Mouse (Mus musculus): ENCODE data around the gene Egfl7. TPM values are rescaled to one million over a fixed set of nuclear protein-coding genes. Genes with fewer than 3 reads are reported as not detected.

Gene Egfl7
- polyA plus RNA-seq, 1 experiment from 2014 or later: 64.8 TPM

DNA sequence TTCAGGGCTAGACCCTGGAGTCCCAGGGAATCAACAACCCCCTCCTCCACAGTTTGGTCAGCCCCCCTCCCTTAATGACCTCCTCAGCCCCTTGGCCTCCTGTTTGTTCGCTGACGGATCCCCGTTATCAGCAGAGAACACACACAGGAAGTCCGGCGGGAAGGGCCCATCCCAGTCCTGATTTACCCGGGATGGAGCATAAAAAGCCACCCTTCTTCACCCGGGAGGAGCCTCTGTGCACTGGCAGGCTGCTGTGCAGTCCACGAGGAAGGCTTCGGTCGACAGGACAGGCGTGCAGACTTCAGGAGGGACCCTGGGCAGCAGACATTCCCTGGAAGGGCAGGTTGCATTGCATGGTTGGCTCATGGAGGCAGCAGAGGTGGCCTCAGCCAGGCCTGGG lies 3.8 kb downstream of the Egfl7 start:
- H3K4me1 ChIP-seq: peaks cover 10% of the 10 kb centered on the region
- no peak overlapping the region for H3K4me3 ChIP-seq

DNA sequence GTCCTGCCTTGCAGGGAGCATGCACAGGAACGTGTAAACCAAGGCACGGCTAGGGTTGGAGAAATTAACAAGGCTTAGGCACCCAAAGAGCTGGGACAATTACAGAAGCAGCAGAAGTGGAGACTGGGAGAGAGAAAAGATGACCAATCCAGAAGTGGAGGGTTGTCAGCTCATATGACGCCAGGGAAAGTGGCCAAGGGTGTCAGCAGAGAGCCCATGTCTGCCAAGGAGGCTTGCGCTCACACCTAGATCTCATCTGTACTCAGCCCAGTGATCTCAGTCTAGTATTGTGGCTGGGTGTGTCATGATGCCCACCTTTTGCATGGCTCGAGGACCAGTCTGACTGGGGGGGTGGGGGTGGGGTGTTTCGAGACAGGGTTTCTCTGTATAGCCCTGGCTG lies 5.9 kb downstream of the Egfl7 start:
- Histone ChIP-seq H3K9me3 (no peaks in the 10 kb centered on the region), H3K9ac (replicated peaks) (no peak overlapping the region), H3K36me3 (no peaks in the 10 kb centered on the region), H3K27me3 (peaks cover 7% of the 10 kb centered on the region; the same call in 1 of the 2 replicates), H3K27ac (replicated peaks) (no peak overlapping the region), H3K4me1 (peaks cover 10% of the 10 kb centered on the region), H3K4me2 (replicated peaks) (no peak overlapping the region), H3K4me3 (no peak overlapping the region)
- 64% methylated on average over 6 of the region's 6 CpGs for WGBS
- ATAC-seq (ENCODE audit: low FRiP score, low read depth): no peak

More for the DNA sequence above, 3.8 kb downstream of the Egfl7 start:
- H3K9me3 ChIP-seq: no peaks in the 10 kb centered on the region
- no peak for ATAC-seq (ENCODE audit: low FRiP score, low read depth)
- H3K4me2 ChIP-seq (replicated peaks): no peak overlapping the region
- WGBS: 80% methylated on average over 11 of the region's 11 CpGs
- no peaks in the 10 kb centered on the region for H3K36me3 ChIP-seq
- H3K9ac ChIP-seq (replicated peaks): no peak overlapping the region
- H3K27me3 ChIP-seq: peaks cover 7% of the 10 kb centered on the region; the same call in 1 of the 2 replicates
- H3K27ac ChIP-seq (replicated peaks): no peak overlapping the region

DNA sequence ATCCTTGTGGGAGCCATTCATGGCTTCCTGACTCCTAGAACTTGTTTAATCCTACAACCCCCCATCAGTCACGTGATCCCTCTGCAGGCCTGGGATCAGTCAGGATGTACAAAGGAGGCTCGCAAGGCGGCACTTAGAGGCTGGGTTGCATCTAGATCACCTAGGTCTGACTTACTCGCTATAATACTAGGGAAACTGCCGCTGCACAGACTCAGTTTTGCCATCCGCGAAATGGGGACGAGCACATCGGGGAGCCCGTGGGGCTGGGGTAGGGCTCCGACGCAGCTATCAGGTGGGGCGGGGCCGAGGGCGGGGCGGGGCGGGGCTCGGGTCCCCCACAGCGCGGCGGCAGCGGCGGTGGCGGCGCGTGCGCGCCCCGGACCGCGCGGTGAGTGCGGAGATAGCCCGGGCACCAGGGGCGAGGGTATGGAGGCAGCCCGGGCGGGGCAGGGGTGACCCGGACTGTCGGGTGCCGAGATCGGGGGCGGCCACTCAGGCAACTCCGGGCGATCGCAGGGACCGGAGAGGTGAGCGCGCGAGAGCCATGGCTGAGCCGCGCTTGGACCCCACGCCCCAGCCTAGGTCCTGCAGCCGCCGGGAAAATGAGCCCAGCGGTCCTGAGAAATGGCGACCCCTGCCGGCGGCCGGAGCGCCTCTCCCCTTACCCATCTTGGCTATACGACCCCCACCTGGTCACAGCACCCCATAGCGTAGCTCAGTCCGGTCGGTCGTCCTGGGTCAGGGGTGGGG lies 6.7 kb downstream of the Egfl7 start, which contains the start of gene Gm20532:
Gm20532 (plus strand) TSS at position 346 of the 750 bp plus-strand sequence.
- peak; percentile 82 for ATAC-seq (ENCODE audit: low FRiP score, low read depth)
- Histone ChIP-seq H3K4me1 (peaks cover 10% of the 10 kb centered on the region), H3K9me3 (no peaks in the 10 kb centered on the region), H3K27me3 (peaks cover 7% of the 10 kb centered on the region; the same call in 1 of the 2 replicates), H3K27ac (replicated peaks) (no peak within 1 kb of the TSS; the same call in 1 of the 2 replicates), H3K4me2 (replicated peaks) (peak within 1 kb of the TSS; percentile 73), H3K9ac (replicated peaks) (peak within 1 kb of the TSS; percentile 63), H3K36me3 (no peaks in the 10 kb centered on the region), H3K4me3 (peak within 1 kb of the TSS; percentile 59)
- under 1% methylated on average over 59 of the region's 65 CpGs for WGBS

DNA sequence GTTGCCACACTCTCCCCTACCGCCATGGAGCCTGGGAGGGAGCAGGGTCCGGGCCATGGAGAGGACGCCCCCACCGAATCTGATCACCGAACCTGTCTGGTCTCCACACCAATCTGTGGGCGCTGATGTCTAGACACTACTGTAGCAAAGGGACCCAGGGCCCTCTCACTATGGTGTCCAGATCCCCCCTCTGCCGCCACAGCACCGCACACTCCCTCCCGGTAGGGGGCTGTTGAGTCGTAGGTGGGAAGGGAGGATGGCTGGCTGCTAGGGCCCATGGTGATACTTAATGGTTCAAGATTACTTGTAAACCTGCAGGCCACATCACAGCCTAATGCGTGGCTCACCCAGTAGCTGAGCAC lies 7.2 kb downstream of the Egfl7 start:
- H3K4me3 ChIP-seq: peak overlapping the region; percentile 59
- peaks cover 10% of the 10 kb centered on the region for H3K4me1 ChIP-seq
- peak; percentile 35; the same call in 1 of the 2 replicates for ATAC-seq (ENCODE audit: low FRiP score, low read depth)
- peaks cover 7% of the 10 kb centered on the region; the same call in 1 of the 2 replicates for H3K27me3 ChIP-seq
- H3K9me3 ChIP-seq: no peaks in the 10 kb centered on the region
- WGBS: 11% methylated on average over 11 of the region's 11 CpGs
- peak overlapping the region; percentile 73 for H3K4me2 ChIP-seq (replicated peaks)
- no peaks in the 10 kb centered on the region for H3K36me3 ChIP-seq
- no peak overlapping the region; the same call in 1 of the 2 replicates for H3K27ac ChIP-seq (replicated peaks)
- H3K9ac ChIP-seq (replicated peaks): peak overlapping the region; percentile 63

DNA sequence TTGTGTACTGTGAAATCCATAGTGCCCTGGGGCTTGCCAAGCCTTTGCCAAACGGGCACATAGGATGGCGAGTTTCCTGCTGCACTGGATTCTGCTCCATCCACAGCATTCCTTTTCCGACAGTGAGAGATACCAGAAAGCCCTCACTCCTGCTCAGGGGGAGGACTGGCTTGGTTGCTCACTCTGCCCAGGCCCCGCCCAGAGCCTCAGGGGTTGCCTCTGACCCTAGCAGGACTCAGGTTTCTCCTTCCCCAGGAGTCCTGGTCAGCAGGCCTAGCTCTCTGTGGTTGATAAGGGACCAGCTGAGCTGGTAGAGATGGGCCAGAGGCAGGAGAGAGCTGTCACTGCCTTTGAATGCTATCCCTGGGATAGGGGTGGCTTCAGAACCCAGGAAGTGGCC lies 8.8 kb downstream of the Egfl7 start:
- Histone ChIP-seq H3K4me1 (peaks cover 10% of the 10 kb centered on the region), H3K27ac (replicated peaks) (no peak overlapping the region), H3K4me3 (no peak overlapping the region), H3K9me3 (no peaks in the 10 kb centered on the region), H3K4me2 (replicated peaks) (no peak overlapping the region), H3K9ac (replicated peaks) (no peak overlapping the region), H3K36me3 (no peaks in the 10 kb centered on the region), H3K27me3 (peaks cover 7% of the 10 kb centered on the region; the same call in 1 of the 2 replicates)
- ATAC-seq (ENCODE audit: low FRiP score, low read depth): no peak
- 59% methylated on average over 4 of the region's 4 CpGs for WGBS

DNA sequence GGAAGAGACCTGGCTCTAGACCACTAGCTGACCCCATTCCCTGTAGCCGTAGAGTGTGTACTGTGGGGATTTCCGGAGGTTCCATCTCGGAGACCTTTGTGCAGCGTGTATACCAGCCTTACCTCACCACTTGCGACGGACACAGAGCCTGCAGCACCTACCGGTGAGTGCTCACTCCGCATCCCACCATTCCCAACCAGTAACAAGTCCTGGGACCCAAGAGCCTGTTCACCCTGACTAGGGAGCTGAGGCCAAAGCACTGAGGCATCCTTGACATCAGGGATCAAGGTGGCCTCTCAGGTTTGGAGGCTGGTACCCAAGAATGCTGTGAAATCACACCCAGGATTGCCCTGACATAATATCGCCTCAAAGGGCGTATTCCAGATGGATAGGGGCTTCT lies 9.5 kb downstream of the Egfl7 start:
- Histone ChIP-seq H3K9me3 (no peaks in the 10 kb centered on the region), H3K4me1 (peaks cover 10% of the 10 kb centered on the region), H3K9ac (replicated peaks) (no peak overlapping the region), H3K27ac (replicated peaks) (no peak overlapping the region), H3K27me3 (peaks cover 7% of the 10 kb centered on the region; the same call in 1 of the 2 replicates), H3K4me2 (replicated peaks) (no peak overlapping the region), H3K36me3 (no peaks in the 10 kb centered on the region), H3K4me3 (no peak overlapping the region)
- 91% methylated on average over 10 of the region's 10 CpGs for WGBS
- no peak for ATAC-seq (ENCODE audit: low FRiP score, low read depth)

DNA sequence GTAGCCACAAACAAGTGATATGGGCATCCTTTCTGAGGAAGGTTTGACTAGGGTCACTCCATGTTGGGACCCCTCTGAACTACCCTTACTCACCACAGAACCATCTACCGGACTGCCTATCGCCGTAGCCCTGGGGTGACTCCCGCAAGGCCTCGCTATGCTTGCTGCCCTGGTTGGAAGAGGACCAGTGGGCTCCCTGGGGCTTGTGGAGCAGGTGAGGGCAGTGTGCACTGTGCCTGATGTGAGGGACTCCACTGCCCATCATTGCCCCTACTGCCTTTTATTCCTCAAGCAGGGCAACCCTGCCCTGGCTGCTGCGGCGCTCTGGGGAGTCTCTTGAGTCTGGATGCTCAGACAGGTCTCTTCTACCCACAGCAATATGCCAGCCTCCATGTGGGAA lies 10.5 kb downstream of the Egfl7 start:
- no peaks in the 10 kb centered on the region for H3K9me3 ChIP-seq
- H3K36me3 ChIP-seq: no peaks in the 10 kb centered on the region
- H3K9ac ChIP-seq (replicated peaks): no peak overlapping the region
- peaks cover 10% of the 10 kb centered on the region for H3K4me1 ChIP-seq
- H3K27ac ChIP-seq (replicated peaks): no peak overlapping the region
- H3K4me3 ChIP-seq: no peak overlapping the region
- ATAC-seq (ENCODE audit: low FRiP score, low read depth): no peak
- H3K27me3 ChIP-seq: peaks cover 3% of the 10 kb centered on the region; the same call in 1 of the 2 replicates
- no peak overlapping the region for H3K4me2 ChIP-seq (replicated peaks)
- WGBS: 96% methylated on average over 7 of the region's 7 CpGs

DNA sequence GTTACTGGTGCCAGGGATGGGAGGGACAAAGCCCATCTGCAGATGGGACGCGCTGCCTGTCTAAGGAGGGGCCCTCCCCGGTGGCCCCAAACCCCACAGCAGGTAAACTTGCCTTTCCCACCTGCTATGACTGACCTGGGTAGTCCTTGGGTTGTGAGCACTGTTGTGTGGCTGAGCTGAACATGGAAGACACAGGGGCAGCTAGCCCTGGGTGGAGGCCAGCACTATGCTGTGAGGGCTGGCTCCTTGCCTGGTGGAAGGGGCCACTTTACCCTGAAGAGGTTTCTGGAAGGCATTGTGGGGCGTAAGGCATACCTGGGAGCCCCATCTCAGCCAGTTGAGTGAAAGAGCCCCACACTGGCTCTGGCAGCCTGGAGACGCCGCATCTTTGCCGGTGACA lies 11.1 kb downstream of the Egfl7 start:
- Histone ChIP-seq H3K27me3 (no peaks in the 10 kb centered on the region), H3K27ac (replicated peaks) (no peak overlapping the region), H3K4me2 (replicated peaks) (no peak overlapping the region), H3K4me3 (no peak overlapping the region), H3K36me3 (no peaks in the 10 kb centered on the region), H3K9ac (replicated peaks) (no peak overlapping the region), H3K4me1 (peaks cover 10% of the 10 kb centered on the region), H3K9me3 (no peaks in the 10 kb centered on the region)
- 93% methylated on average over 7 of the region's 7 CpGs for WGBS
- no peak for ATAC-seq (ENCODE audit: low FRiP score, low read depth)

DNA sequence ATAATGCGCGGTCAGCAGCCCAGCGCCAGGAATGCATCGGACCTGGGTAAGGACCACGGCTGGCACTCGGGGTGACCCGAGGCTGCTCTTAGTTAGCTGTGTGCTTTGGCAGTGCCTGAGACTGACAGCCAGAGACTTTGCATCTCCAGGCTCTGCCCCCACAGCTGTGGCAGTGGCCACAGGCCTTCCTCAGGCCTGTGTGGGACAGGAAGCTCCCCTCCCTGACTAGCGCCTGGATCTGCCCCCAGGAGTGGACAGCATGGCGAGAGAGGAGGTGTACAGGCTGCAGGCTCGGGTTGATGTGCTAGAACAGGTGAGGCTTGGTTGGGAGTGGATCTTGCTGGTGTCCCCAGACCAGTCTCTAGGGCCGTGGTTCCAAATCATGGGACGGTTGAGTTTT lies 11.6 kb downstream of the Egfl7 start:
- 88% methylated on average over 12 of the region's 12 CpGs for WGBS
- H3K4me2 ChIP-seq (replicated peaks): no peak overlapping the region
- H3K27me3 ChIP-seq: no peaks in the 10 kb centered on the region
- ATAC-seq (ENCODE audit: low FRiP score, low read depth): no peak
- H3K27ac ChIP-seq (replicated peaks): no peak overlapping the region
- H3K36me3 ChIP-seq: no peaks in the 10 kb centered on the region
- no peak overlapping the region for H3K9ac ChIP-seq (replicated peaks)
- peaks cover 6% of the 10 kb centered on the region for H3K4me1 ChIP-seq
- H3K4me3 ChIP-seq: no peak overlapping the region
- H3K9me3 ChIP-seq: no peaks in the 10 kb centered on the region

DNA sequence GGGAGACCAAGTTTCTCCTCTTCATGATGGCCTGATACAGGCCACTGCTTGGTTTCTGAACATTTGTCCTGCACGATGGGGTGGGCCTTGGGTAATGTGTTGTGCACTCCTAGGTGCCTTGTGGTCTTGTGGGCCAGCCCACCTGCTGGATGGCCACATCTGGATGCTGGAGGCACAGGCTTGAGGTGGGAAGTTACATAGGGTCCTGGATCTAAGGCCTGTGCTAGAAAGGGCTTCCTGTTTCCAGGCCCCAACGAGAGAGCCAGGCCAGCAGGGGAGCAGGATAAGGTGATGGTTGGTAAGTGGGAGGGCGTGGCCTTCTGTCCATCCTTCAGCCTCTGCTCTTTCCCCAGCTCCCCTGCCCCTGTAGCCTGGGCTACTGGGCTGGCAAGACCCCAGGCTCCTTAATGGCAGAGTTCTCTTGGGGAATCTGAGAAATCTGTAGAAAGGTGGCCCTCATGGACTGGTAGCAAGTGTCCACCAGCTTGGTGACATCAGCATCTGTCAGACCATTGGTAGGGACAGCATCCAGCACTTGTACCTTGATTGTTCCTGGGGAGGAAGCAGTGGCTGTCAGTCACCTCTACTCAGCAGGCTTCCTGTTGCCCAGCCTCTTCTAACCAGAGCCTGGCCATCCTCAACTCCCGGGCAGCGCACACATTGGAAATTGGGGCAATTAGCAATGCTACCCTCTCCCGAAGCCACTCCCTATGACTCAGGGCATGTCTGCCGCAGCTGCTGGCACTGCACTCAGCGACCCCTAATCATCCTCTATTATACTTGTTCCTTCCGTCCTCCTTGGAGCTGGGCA lies 13.6 kb downstream of the Egfl7 start:
- whole genome bisulfite sequencing: 83% methylated on average over 9 of the region's 9 CpGs
- H3K9me3 ChIP-seq: no peaks in the 10 kb centered on the region
- H3K4me3 ChIP-seq: no peak overlapping the region
- no peak overlapping the region for H3K27ac ChIP-seq (replicated peaks)
- H3K36me3 ChIP-seq: no peaks in the 10 kb centered on the region
- no peak overlapping the region for H3K9ac ChIP-seq (replicated peaks)
- no peak for ATAC-seq (ENCODE audit: low FRiP score, low read depth)
- 0 out of 2 replicates have a peak, but pooled peaks cover 3% of the 10 kb centered on the region for H3K27me3 ChIP-seq
- no peaks in the 10 kb centered on the region for H3K4me1 ChIP-seq
- no peak overlapping the region for H3K4me2 ChIP-seq (replicated peaks)

DNA sequence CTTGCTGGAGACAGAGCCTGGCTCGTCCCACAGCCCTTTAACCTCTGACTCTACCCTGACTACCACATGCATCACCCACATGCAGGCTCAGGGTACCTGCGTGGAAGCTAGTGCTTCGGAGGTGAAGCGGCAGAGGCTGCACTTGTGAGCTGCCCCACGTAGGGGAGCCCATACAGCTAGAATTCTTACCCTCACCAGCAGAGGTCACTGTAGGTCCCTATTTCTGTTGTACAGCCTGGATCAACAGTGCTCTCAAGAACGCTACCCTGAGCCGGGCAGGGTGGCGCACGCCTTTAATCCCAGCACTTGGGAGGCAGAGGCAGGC lies 14.2 kb downstream of the Egfl7 start:
- H3K36me3 ChIP-seq: no peaks in the 10 kb centered on the region
- ATAC-seq (ENCODE audit: low FRiP score, low read depth): no peak
- no peak overlapping the region for H3K9ac ChIP-seq (replicated peaks)
- H3K4me3 ChIP-seq: no peak overlapping the region
- no peak overlapping the region for H3K4me2 ChIP-seq (replicated peaks)
- H3K27me3 ChIP-seq: 0 out of 2 replicates have a peak, but pooled peaks cover 3% of the 10 kb centered on the region
- no peaks in the 10 kb centered on the region for H3K9me3 ChIP-seq
- no peaks in the 10 kb centered on the region for H3K4me1 ChIP-seq
- no peak overlapping the region for H3K27ac ChIP-seq (replicated peaks)
- 76% methylated on average over 9 of the region's 9 CpGs for WGBS

DNA sequence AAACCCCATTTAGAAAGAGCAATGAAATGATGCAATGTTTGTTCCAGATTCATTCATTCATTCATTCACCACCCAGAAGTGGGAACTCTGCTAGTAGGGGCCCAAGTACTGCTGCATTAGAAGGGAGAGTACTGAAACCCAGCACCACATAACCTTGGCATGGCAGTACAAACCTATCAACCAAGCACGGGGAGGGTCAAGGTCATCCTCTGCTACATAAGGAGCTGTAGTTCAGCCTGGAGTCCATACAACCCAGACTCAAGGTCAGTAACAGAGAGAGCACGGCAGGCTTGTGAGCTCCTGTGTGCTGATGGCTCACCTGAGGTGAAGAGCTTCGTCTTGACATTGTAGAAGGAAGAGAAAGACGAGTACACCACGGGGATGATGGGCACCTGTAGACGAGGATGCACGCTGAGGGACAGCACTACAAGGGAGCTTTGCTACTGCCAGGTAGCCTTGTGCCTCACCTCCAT lies 14.7 kb downstream of the Egfl7 start:
- Histone ChIP-seq H3K27me3 (0 out of 2 replicates have a peak, but pooled peaks cover 3% of the 10 kb centered on the region), H3K9ac (replicated peaks) (no peak overlapping the region), H3K9me3 (no peaks in the 10 kb centered on the region), H3K36me3 (no peaks in the 10 kb centered on the region), H3K27ac (replicated peaks) (no peak overlapping the region), H3K4me1 (no peaks in the 10 kb centered on the region), H3K4me2 (replicated peaks) (no peak overlapping the region), H3K4me3 (no peak overlapping the region)
- 91% methylated on average over 7 of the region's 7 CpGs for WGBS
- no peak for ATAC-seq (ENCODE audit: low FRiP score, low read depth)
